Mouse (Mus musculus): Measurements from ENCODE around the gene Gm10490. TPM values are rescaled to one million over a fixed set of nuclear protein-coding genes. Genes with fewer than 3 reads are reported as not detected.

Gm10490 gene
- polyA plus RNA-seq (2015; fragmentation: Nextera tagmentation; extraction: Ambion mirVana): not detected in 2 replicates

GRCm38 (mm10) chrX:7909242-7909641 is at the start of gene Gm10490:
Gene Gm10490, plus strand, starts transcription at chrX:7909542.

GRCm38 (mm10) chrX:7878007-7878419 is 31.3 kb upstream of the Gm10490 start, which contains the start of gene Pim2:
Gene Pim2, plus strand, starts transcription at chrX:7878262.

GRCm38 (mm10) chrX:7883841-7884567 is 25.3 kb upstream of the Gm10490 start, which contains the start of gene Slc35a2:
Gene Slc35a2, plus strand, starts transcription at chrX:7884028.

GRCm38 (mm10) chrX:7898880-7899874 is 10.2 kb upstream of the Gm10490 start, which contains the start of the genes Pqbp1 and Timm17b:
Gene Pqbp1, minus strand, starts transcription at chrX:7899269.
Gene Timm17b, plus strand, starts transcription at chrX:7899357.

GRCm38 (mm10) chrX:7907735-7908134 is 1.6 kb upstream of the Gm10490 start, which contains the start of gene Gm10491:
Gene Gm10491, minus strand, starts transcription at chrX:7907835.

GRCm38 (mm10) chrX:7919601-7920383 is 10.4 kb downstream of the Gm10490 start, which contains the start of gene Pcsk1n:
Gene Pcsk1n, plus strand, starts transcription at chrX:7919822.

GRCm38 (mm10) chrX:7928270-7928790 is 19.0 kb downstream of the Gm10490 start, which contains the start of gene Eras:
Gene Eras, minus strand, starts transcription at chrX:7928607.

GRCm38 (mm10) chrX:7947108-7947899 is 38.0 kb downstream of the Gm10490 start, which contains the start of gene Hdac6:
Gene Hdac6, minus strand, starts transcription at chrX:7947889.

Other genes starting within 250 kb of the Gm10490 start
- 82.0 and 99.0 TPM in 2 replicates for gene Plp2, start 238.2 kb upstream of the Gm10490 start, polyA plus RNA-seq (2015; fragmentation: Nextera tagmentation; extraction: Ambion mirVana)
- gene Magix, start 228.3 kb upstream of the Gm10490 start, polyA plus RNA-seq (2015; fragmentation: Nextera tagmentation; extraction: Ambion mirVana): 0.34 and 0.70 TPM in 2 replicates
- 15.6 and 16.1 TPM in 2 replicates for gene Gpkow, start 212.4 kb upstream of the Gm10490 start, polyA plus RNA-seq (2015; fragmentation: Nextera tagmentation; extraction: Ambion mirVana)
- gene Wdr45, start 195.2 kb upstream of the Gm10490 start, polyA plus RNA-seq (2015; fragmentation: Nextera tagmentation; extraction: Ambion mirVana): 23.5 and 26.1 TPM in 2 replicates
- 0.69 and 0.82 TPM in 2 replicates for gene Gm45208, start 187.3 kb upstream of the Gm10490 start, polyA plus RNA-seq (2015; fragmentation: Nextera tagmentation; extraction: Ambion mirVana)
- 7.2 and 7.9 TPM in 2 replicates for gene Praf2, start 181.1 kb upstream of the Gm10490 start, polyA plus RNA-seq (2015; fragmentation: Nextera tagmentation; extraction: Ambion mirVana)
- 2.1 and 2.4 TPM in 2 replicates for gene Ccdc120, start 158.6 kb upstream of the Gm10490 start, polyA plus RNA-seq (2015; fragmentation: Nextera tagmentation; extraction: Ambion mirVana)
- 14.4 and 18.0 TPM in 2 replicates for gene Tfe3, start 147.0 kb upstream of the Gm10490 start, polyA plus RNA-seq (2015; fragmentation: Nextera tagmentation; extraction: Ambion mirVana)
- gene Gripap1, start 119.8 kb upstream of the Gm10490 start, polyA plus RNA-seq (2015; fragmentation: Nextera tagmentation; extraction: Ambion mirVana): 38.5 and 43.6 TPM in 2 replicates
- gene Kcnd1, start 87.3 kb upstream of the Gm10490 start, polyA plus RNA-seq (2015; fragmentation: Nextera tagmentation; extraction: Ambion mirVana): 0.41 and 0.44 TPM in 2 replicates
- gene Otud5, start 68.2 kb upstream of the Gm10490 start, polyA plus RNA-seq (2015; fragmentation: Nextera tagmentation; extraction: Ambion mirVana): 47.1 and 48.6 TPM in 2 replicates
- 4.5 and 6.1 TPM in 2 replicates for gene Pim2, start 31.3 kb upstream of the Gm10490 start, polyA plus RNA-seq (2015; fragmentation: Nextera tagmentation; extraction: Ambion mirVana)
- 14.2 and 17.2 TPM in 2 replicates for gene Slc35a2, start 25.5 kb upstream of the Gm10490 start, polyA plus RNA-seq (2015; fragmentation: Nextera tagmentation; extraction: Ambion mirVana)
- gene Pqbp1, start 10.3 kb upstream of the Gm10490 start, polyA plus RNA-seq (2015; fragmentation: Nextera tagmentation; extraction: Ambion mirVana): 56.8 and 65.6 TPM in 2 replicates
- 104 and 105 TPM in 2 replicates for gene Timm17b, start 10.2 kb upstream of the Gm10490 start, polyA plus RNA-seq (2015; fragmentation: Nextera tagmentation; extraction: Ambion mirVana)
- gene Gm10491, start 1.7 kb upstream of the Gm10490 start, polyA plus RNA-seq (2015; fragmentation: Nextera tagmentation; extraction: Ambion mirVana): not detected in 2 replicates
- 0.10 and 0.12 TPM in 2 replicates for gene Pcsk1n, start 10.3 kb downstream of the Gm10490 start, polyA plus RNA-seq (2015; fragmentation: Nextera tagmentation; extraction: Ambion mirVana)
- gene Eras, start 19.1 kb downstream of the Gm10490 start, polyA plus RNA-seq (2015; fragmentation: Nextera tagmentation; extraction: Ambion mirVana): not detected in 2 replicates
- gene Hdac6, start 38.3 kb downstream of the Gm10490 start, polyA plus RNA-seq (2015; fragmentation: Nextera tagmentation; extraction: Ambion mirVana): 4.6 and 5.7 TPM in 2 replicates
- gene Gata1, start 68.5 kb downstream of the Gm10490 start, polyA plus RNA-seq (2015; fragmentation: Nextera tagmentation; extraction: Ambion mirVana): 115 and 131 TPM in 2 replicates
- not detected in 2 replicates for gene Glod5, start 109.0 kb downstream of the Gm10490 start, polyA plus RNA-seq (2015; fragmentation: Nextera tagmentation; extraction: Ambion mirVana)
- gene Suv39h1, start 165.2 kb downstream of the Gm10490 start, polyA plus RNA-seq (2015; fragmentation: Nextera tagmentation; extraction: Ambion mirVana): 38.6 and 39.7 TPM in 2 replicates
- gene Was, start 181.0 kb downstream of the Gm10490 start, polyA plus RNA-seq (2015; fragmentation: Nextera tagmentation; extraction: Ambion mirVana): 8.9 and 9.7 TPM in 2 replicates
- gene Wdr13, start 223.3 kb downstream of the Gm10490 start, polyA plus RNA-seq (2015; fragmentation: Nextera tagmentation; extraction: Ambion mirVana): 8.3 and 9.4 TPM in 2 replicates
- 848 and 905 TPM in 2 replicates for gene Rbm3, start 236.3 kb downstream of the Gm10490 start, polyA plus RNA-seq (2015; fragmentation: Nextera tagmentation; extraction: Ambion mirVana)

All from spleen, postnatal 0 days (tissue).